In the genomic region with DNA sequence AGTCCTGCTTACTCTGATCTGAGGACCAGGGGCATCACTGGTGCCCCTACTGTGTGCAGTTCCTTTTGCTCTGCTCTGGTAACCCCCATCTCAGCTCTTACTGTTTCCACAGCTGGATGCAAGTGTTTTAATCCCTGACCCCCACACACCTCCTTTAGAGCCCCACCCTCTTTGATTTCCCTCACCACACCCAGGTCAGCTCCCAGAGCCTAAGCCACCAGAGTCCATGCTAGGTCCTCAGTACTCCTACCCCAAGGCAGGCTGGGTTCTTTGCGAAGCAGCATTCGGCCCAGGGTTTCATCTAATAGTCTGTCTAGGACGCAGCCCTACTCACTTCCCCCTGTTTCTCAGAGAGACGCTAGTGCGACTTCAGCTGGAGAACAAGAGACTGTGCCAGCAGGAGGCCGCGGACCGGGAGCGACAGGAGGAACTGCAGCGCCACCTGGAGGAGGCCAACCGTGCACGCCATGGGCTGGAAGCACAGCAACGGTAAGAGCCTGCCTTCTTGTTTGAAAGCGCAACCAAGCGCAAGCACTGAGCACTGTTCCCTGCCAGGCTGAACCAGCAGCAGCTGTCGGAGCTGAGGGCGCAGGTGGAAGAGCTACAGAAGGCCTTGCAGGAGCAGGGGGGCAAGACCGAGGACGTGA, we compare ENCODE assay signal across 7 mouse cellular contexts. TPM values are rescaled to one million over a fixed set of nuclear protein-coding genes. Genes with fewer than 3 reads are reported as not detected.
DNase-seq lines count a peak whose midpoint lies in the region; ATAC-seq and TF ChIP-seq lines count a peak whose summit lies in the region.

No protein-coding gene starts in this region.

- no peak for TF ChIP-seq POLR2A in spleen, adult 2 months (IDR thresholded peaks at IDR 0.05; ENCODE audit: low read depth, low read length)

- peaks cover 5% of the 10 kb centered on the region; the same call in 1 of the 2 replicates for H3K4me1 ChIP-seq in intestine, embryonic 15.5 days (replicated peaks)
- peaks cover 15% of the 10 kb centered on the region for H3K4me1 ChIP-seq in limb, embryonic 10.5 days
- peaks cover 16% of the 10 kb centered on the region for H3K4me1 ChIP-seq in midbrain, embryonic 13.5 days (replicated peaks)
- peaks cover 2% of the 10 kb centered on the region; the same call in 1 of the 2 replicates for H3K4me1 ChIP-seq in spleen, adult 2 months (ENCODE audit: control insufficient read depth, insufficient read depth, insufficient read length)

- WGBS in intestine, embryonic 15.5 days = 8% methylated on average over 19 of the region's 19 CpGs
- WGBS in limb, embryonic 10.5 days = 6% methylated on average over 19 of the region's 19 CpGs
- WGBS in midbrain, embryonic 13.5 days = 1% methylated on average over 17 of the region's 19 CpGs
- WGBS in spleen, adult 2 months = 3% methylated on average over 19 of the region's 19 CpGs

- H3K27ac ChIP-seq in intestine, embryonic 15.5 days = no peak overlapping the region
- peak overlapping the region; percentile 47 for H3K27ac ChIP-seq in limb, embryonic 10.5 days
- H3K27ac ChIP-seq in midbrain, embryonic 13.5 days = no peak overlapping the region
- no peak overlapping the region for H3K27ac ChIP-seq in spleen, adult 2 months (ENCODE audit: insufficient read depth, low read length)

- no peaks in the 10 kb centered on the region for H3K36me3 ChIP-seq in intestine, embryonic 15.5 days
- H3K36me3 ChIP-seq in limb, embryonic 10.5 days = no peaks in the 10 kb centered on the region
- H3K36me3 ChIP-seq in midbrain, embryonic 13.5 days = peaks cover 15% of the 10 kb centered on the region
- H3K36me3 ChIP-seq in spleen, adult 2 months (ENCODE audit: control insufficient read depth, insufficient read depth, low read length) = no peaks in the 10 kb centered on the region

- no peak overlapping the region for H3K4me3 ChIP-seq in intestine, embryonic 15.5 days (replicated peaks)
- H3K4me3 ChIP-seq in limb, embryonic 10.5 days = peak overlapping the region; percentile 27
- H3K4me3 ChIP-seq in midbrain, embryonic 13.5 days (replicated peaks) = peak overlapping the region; percentile 15; the same call in 1 of the 2 replicates
- no peak overlapping the region for H3K4me3 ChIP-seq in spleen, adult 2 months (ENCODE audit: extremely low read depth, insufficient read depth, insufficient read length)

- H3K4me2 ChIP-seq in intestine, embryonic 15.5 days (replicated peaks) = peak overlapping the region; percentile 30; the same call in 1 of the 2 replicates
- H3K4me2 ChIP-seq in midbrain, embryonic 13.5 days (replicated peaks) = peak overlapping the region; percentile 46

- H3K27me3 ChIP-seq in intestine, embryonic 15.5 days (replicated peaks) = no peaks in the 10 kb centered on the region
- peaks cover 52% of the 10 kb centered on the region for H3K27me3 ChIP-seq in limb, embryonic 10.5 days (ENCODE audit: low read depth, poor library complexity, severe bottlenecking)
- peaks cover 22% of the 10 kb centered on the region for H3K27me3 ChIP-seq in midbrain, embryonic 13.5 days
- H3K27me3 ChIP-seq in spleen, adult 2 months (ENCODE audit: control insufficient read depth, insufficient read depth, low read length) = no peaks in the 10 kb centered on the region

- peak; percentile 72 for ATAC-seq in intestine, embryonic 15.5 days
- ATAC-seq in midbrain, embryonic 13.5 days = peak; percentile 85

- peak; percentile 91 for DNase-seq in adrenal gland, adult 2 months
- DNase-seq in embryo, embryonic 10.5 days (ENCODE audit: low spot score) = peak; percentile 94
- DNase-seq in gastrocnemius, postnatal 25 days = peak; percentile 83
- peak; percentile 92 for DNase-seq in limb, embryonic 10.5 days (ENCODE audit: low spot score)
- peak; percentile 80 to 91 for DNase-seq in spleen, adult 2 months (ENCODE audit: low read depth in 1 of 2, low spot score in 2 of 2)

- H3K9ac ChIP-seq in intestine, embryonic 15.5 days = no peak overlapping the region
- peak overlapping the region; percentile 49; the same call in 1 of the 2 replicates for H3K9ac ChIP-seq in midbrain, embryonic 13.5 days (replicated peaks)

- peak; percentile 100 for TF ChIP-seq CTCF in spleen, adult 2 months (IDR thresholded peaks at IDR 0.05; ENCODE audit: extremely low read depth, insufficient read depth, insufficient read length, insufficient replicate concordance)

- H3K9me3 ChIP-seq in intestine, embryonic 15.5 days = no peaks in the 10 kb centered on the region
- no peaks in the 10 kb centered on the region for H3K9me3 ChIP-seq in limb, embryonic 10.5 days (replicated peaks)
- no peaks in the 10 kb centered on the region for H3K9me3 ChIP-seq in midbrain, embryonic 13.5 days

RNA-seq across cellular contexts. Expression of a gene that starts 7.4 kb away (rescaled TPM):
- 1 to 10 TPM; 6.1 to 6.2 TPM for total RNA-seq in adrenal gland, adult 2 months (2021)
- polyA plus RNA-seq in adrenal gland, adult 2 months (2012; rRNA removed) = 6.5 and 6.7 TPM in 2 replicates
- total RNA-seq in gastrocnemius, postnatal 25 days (2021) = 1 to 10 TPM; 1.1 to 1.3 TPM
- polyA plus RNA-seq in intestine, embryonic 15.5 days (2015; fragmentation: Nextera tagmentation; extraction: Ambion mirVana) = 68.7 and 75.8 TPM in 2 replicates
- 16.0 and 19.1 TPM in 2 replicates for polyA plus RNA-seq in limb, embryonic 10.5 days (2016; fragmentation: Nextera tagmentation; extraction: Ambion mirVana)
- 23.5 and 23.8 TPM in 2 replicates for polyA plus RNA-seq in midbrain, embryonic 13.5 days (2015; fragmentation: Nextera tagmentation; extraction: Ambion mirVana)
- polyA plus RNA-seq in spleen, adult 2 months (2012; rRNA removed) = 3.6 and 3.9 TPM in 2 replicates

RNA-seq across cellular contexts. Expression of a gene that starts 16.6 kb away (rescaled TPM):
- not detected for total RNA-seq in adrenal gland, adult 2 months (2021)
- 0.18 TPM in 1 of 2 replicates, not detected in the other for polyA plus RNA-seq in adrenal gland, adult 2 months (2012; rRNA removed)
- not detected for total RNA-seq in gastrocnemius, postnatal 25 days (2021)
- 0.14 and 0.76 TPM in 2 replicates for polyA plus RNA-seq in intestine, embryonic 15.5 days (2015; fragmentation: Nextera tagmentation; extraction: Ambion mirVana)
- not detected in 2 replicates for polyA plus RNA-seq in limb, embryonic 10.5 days (2016; fragmentation: Nextera tagmentation; extraction: Ambion mirVana)
- not detected in 2 replicates for polyA plus RNA-seq in midbrain, embryonic 13.5 days (2015; fragmentation: Nextera tagmentation; extraction: Ambion mirVana)
- polyA plus RNA-seq in spleen, adult 2 months (2012; rRNA removed) = not detected in 2 replicates

RNA-seq across cellular contexts. Expression of a gene that starts 19.3 kb away (rescaled TPM):
- 10 to 100 TPM; 37.0 to 90.7 TPM for total RNA-seq in adrenal gland, adult 2 months (2021)
- 78.9 and 91.4 TPM in 2 replicates for polyA plus RNA-seq in adrenal gland, adult 2 months (2012; rRNA removed)
- total RNA-seq in gastrocnemius, postnatal 25 days (2021) = 1 to 10 TPM; 5.1 to 6.9 TPM
- 28.4 and 30.7 TPM in 2 replicates for polyA plus RNA-seq in intestine, embryonic 15.5 days (2015; fragmentation: Nextera tagmentation; extraction: Ambion mirVana)
- polyA plus RNA-seq in limb, embryonic 10.5 days (2016; fragmentation: Nextera tagmentation; extraction: Ambion mirVana) = 9.9 and 14.4 TPM in 2 replicates
- 3.5 and 6.1 TPM in 2 replicates for polyA plus RNA-seq in midbrain, embryonic 13.5 days (2015; fragmentation: Nextera tagmentation; extraction: Ambion mirVana)
- 89.2 and 154 TPM in 2 replicates for polyA plus RNA-seq in spleen, adult 2 months (2012; rRNA removed)

RNA-seq across cellular contexts. Expression of a gene that starts 27.3 kb away (rescaled TPM):
- total RNA-seq in adrenal gland, adult 2 months (2021) = 100 to 1,000 TPM; 106 TPM
- 89.4 and 104 TPM in 2 replicates for polyA plus RNA-seq in adrenal gland, adult 2 months (2012; rRNA removed)
- 10 to 100 TPM; 45.6 to 48.2 TPM for total RNA-seq in gastrocnemius, postnatal 25 days (2021)
- polyA plus RNA-seq in intestine, embryonic 15.5 days (2015; fragmentation: Nextera tagmentation; extraction: Ambion mirVana) = 125 and 130 TPM in 2 replicates
- polyA plus RNA-seq in limb, embryonic 10.5 days (2016; fragmentation: Nextera tagmentation; extraction: Ambion mirVana) = 161 and 163 TPM in 2 replicates
- 151 and 154 TPM in 2 replicates for polyA plus RNA-seq in midbrain, embryonic 13.5 days (2015; fragmentation: Nextera tagmentation; extraction: Ambion mirVana)
- 71.6 and 72.0 TPM in 2 replicates for polyA plus RNA-seq in spleen, adult 2 months (2012; rRNA removed)

RNA-seq across cellular contexts. Expression of a gene that starts 28.2 kb away (rescaled TPM):
- total RNA-seq in adrenal gland, adult 2 months (2021) = 100 to 1,000 TPM in 1 of 2 experiments, 10 to 100 TPM in 1; 87.7 to 112 TPM
- 61.7 and 76.6 TPM in 2 replicates for polyA plus RNA-seq in adrenal gland, adult 2 months (2012; rRNA removed)
- 10 to 100 TPM; 22.2 to 24.7 TPM for total RNA-seq in gastrocnemius, postnatal 25 days (2021)
- polyA plus RNA-seq in intestine, embryonic 15.5 days (2015; fragmentation: Nextera tagmentation; extraction: Ambion mirVana) = 116 and 117 TPM in 2 replicates
- polyA plus RNA-seq in limb, embryonic 10.5 days (2016; fragmentation: Nextera tagmentation; extraction: Ambion mirVana) = 156 and 168 TPM in 2 replicates
- polyA plus RNA-seq in midbrain, embryonic 13.5 days (2015; fragmentation: Nextera tagmentation; extraction: Ambion mirVana) = 66.5 and 68.6 TPM in 2 replicates
- 34.2 and 35.6 TPM in 2 replicates for polyA plus RNA-seq in spleen, adult 2 months (2012; rRNA removed)

Comparison
In these comparisons a context has a peak if more than half of its experiments do, and no peak if none do; other contexts are left out.
1. H3K4me3 ChIP-seq: peak in limb, embryonic 10.5 days (single experiment) and midbrain, embryonic 13.5 days (single experiment); none in intestine, embryonic 15.5 days (single experiment) and spleen, adult 2 months (single experiment).
2. Peak in every context shown above with its lines, with median percentiles within 50 percentile points of each other: DNase-seq.